Mouse (Mus musculus): ENCODE measurements around the gene Srsf10. TPM values are rescaled to one million over a fixed set of nuclear protein-coding genes. Genes with fewer than 3 reads are reported as not detected.

Gene Srsf10
- polyA plus RNA-seq, 1 experiment from 2014 or later, result 84.2 TPM

DNA sequence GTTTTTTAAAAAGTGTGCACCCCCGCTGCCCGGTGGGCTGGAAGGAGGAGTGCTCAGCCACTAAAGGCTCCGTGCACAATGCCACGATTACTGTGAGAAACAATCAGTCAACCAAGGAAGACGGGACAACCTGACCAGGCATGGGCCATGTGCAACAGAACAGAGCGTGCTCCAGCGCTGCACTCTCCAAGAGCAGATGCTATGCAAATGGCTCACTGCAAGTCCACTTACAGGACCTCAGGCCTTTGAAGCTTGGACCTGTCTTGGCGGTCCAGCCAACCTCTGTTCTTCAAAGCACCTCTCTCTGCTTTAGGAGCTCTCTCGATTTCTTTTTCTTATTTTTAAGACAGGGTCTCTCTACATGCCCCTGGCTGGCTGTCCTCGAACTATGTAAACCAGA lies 25.0 kb downstream of the Srsf10 start:
- no peak for ATAC-seq
- no peak for TF ChIP-seq CTCF (IDR thresholded peaks at IDR 0.05; ENCODE audit: low read depth)
- no peak overlapping the region for H3K27ac ChIP-seq (ENCODE audit: low read depth, low read length)
- WGBS, result 88% methylated on average over 10 of the region's 10 CpGs
- H3K9me3 ChIP-seq (ENCODE audit: control insufficient read depth), result no peaks in the 10 kb centered on the region
- no peak overlapping the region for H3K9ac ChIP-seq (ENCODE audit: low read depth, low read length)
- H3K27me3 ChIP-seq (replicated peaks; ENCODE audit: control insufficient read depth, insufficient read depth, low read length), result no peaks in the 10 kb centered on the region
- H3K4me3 ChIP-seq (ENCODE audit: low read depth, low read length), result no peak overlapping the region
- H3K4me2 ChIP-seq (replicated peaks; ENCODE audit: low read depth), result no peak overlapping the region
- H3K4me1 ChIP-seq (replicated peaks; ENCODE audit: control insufficient read depth, insufficient read depth, low read length), result 0 out of 2 replicates have a peak, but pooled peaks cover 3% of the 10 kb centered on the region
- H3K36me3 ChIP-seq (ENCODE audit: control insufficient read depth, insufficient read depth), result no peaks in the 10 kb centered on the region

DNA sequence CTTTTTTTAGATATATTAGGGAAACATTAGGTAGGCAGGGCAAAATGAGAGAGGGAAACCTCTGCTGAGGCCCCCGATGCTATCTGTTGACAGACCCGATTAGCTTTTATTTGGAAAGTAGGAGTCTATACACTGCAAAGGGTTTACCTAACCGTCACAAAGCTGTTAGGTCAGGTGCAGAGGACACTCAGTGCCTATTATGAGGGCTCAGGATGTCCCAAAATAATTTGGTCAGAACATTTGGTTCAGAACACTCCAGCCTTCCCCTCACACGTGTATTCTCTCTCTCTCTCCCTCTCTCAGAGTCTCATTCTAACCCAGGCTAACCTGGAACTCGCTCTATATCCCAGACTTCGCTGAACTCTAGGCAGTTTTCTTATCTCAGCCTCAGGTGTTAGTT lies 26.5 kb downstream of the Srsf10 start:
- Histone ChIP-seq H3K4me2 (replicated peaks; ENCODE audit: low read depth) (no peak overlapping the region), H3K9ac (ENCODE audit: low read depth, low read length) (no peak overlapping the region), H3K27ac (ENCODE audit: low read depth, low read length) (no peak overlapping the region), H3K4me3 (ENCODE audit: low read depth, low read length) (no peak overlapping the region), H3K27me3 (replicated peaks; ENCODE audit: control insufficient read depth, insufficient read depth, low read length) (no peaks in the 10 kb centered on the region), H3K9me3 (ENCODE audit: control insufficient read depth) (no peaks in the 10 kb centered on the region), H3K4me1 (replicated peaks; ENCODE audit: control insufficient read depth, insufficient read depth, low read length) (no peaks in the 10 kb centered on the region), H3K36me3 (ENCODE audit: control insufficient read depth, insufficient read depth) (no peaks in the 10 kb centered on the region)
- WGBS, result 67% methylated on average over 6 of the region's 6 CpGs
- ATAC-seq, result no peak
- TF ChIP-seq CTCF (IDR thresholded peaks at IDR 0.05; ENCODE audit: low read depth), result no peak

DNA sequence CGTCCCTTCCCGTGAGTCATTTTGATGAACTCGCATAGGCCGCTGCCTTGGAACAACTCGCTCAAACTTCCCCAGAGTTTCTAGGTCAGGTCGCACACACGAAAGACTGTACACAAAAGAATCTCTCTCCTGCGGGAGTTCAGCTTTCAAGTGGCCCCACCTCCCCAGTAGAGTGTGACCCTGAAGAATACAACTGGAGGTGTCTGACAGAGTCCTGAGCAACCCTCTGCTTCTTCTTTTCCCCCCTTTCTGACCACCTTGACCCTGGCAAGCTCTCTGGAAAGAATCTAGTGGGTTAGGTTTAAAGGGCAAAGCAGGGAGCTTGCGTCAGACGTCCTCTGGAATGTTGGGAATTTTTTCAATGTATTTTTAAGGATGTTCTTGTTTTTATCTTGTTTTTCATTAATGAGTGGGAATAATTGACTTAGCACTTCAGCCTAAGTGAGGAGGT lies 27.9 kb downstream of the Srsf10 start:
- no peak overlapping the region for H3K27ac ChIP-seq (ENCODE audit: low read depth, low read length)
- no peak overlapping the region for H3K4me2 ChIP-seq (replicated peaks; ENCODE audit: low read depth)
- no peak for ATAC-seq
- no peak overlapping the region for H3K4me3 ChIP-seq (ENCODE audit: low read depth, low read length)
- no peak overlapping the region for H3K9ac ChIP-seq (ENCODE audit: low read depth, low read length)
- H3K4me1 ChIP-seq (replicated peaks; ENCODE audit: control insufficient read depth, insufficient read depth, low read length), result no peaks in the 10 kb centered on the region
- H3K36me3 ChIP-seq (ENCODE audit: control insufficient read depth, insufficient read depth), result no peaks in the 10 kb centered on the region
- no peaks in the 10 kb centered on the region for H3K27me3 ChIP-seq (replicated peaks; ENCODE audit: control insufficient read depth, insufficient read depth, low read length)
- 31% methylated on average over 10 of the region's 10 CpGs for WGBS
- no peaks in the 10 kb centered on the region for H3K9me3 ChIP-seq (ENCODE audit: control insufficient read depth)
- no peak for TF ChIP-seq CTCF (IDR thresholded peaks at IDR 0.05; ENCODE audit: low read depth)

DNA sequence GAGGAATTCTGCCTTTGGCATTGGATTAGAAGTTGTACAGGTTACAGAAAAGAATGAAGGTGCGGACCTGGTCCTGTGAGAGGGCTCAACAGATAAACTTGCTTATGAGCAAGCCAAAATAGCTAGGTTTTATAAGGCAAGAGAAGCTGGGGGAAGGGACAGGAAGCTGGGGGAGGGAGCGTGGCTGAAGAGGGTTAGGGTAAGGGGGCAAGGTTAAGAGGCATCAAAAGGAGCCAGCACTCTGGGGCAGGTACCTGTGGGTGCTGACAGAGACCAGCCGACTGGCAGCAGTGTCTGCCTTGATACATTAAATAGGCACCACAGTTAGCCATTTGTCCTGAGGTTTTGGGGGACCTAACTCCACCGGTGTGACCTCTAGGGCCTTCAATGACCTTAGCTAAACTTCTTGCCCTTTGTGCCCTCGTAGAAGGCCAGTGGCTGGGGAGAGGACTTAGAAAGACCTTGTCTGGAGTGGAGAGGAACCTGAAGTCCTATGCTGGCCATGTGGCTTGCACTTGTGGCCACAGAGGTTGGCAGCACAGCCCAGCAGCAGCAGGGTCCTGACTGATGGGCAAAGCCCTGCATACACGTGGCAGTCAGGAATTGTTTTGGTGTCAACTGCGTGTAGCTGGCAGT lies 28.5 kb downstream of the Srsf10 start:
- Histone ChIP-seq H3K4me3 (ENCODE audit: low read depth, low read length) (no peak overlapping the region), H3K27me3 (replicated peaks; ENCODE audit: control insufficient read depth, insufficient read depth, low read length) (no peaks in the 10 kb centered on the region), H3K4me1 (replicated peaks; ENCODE audit: control insufficient read depth, insufficient read depth, low read length) (no peaks in the 10 kb centered on the region), H3K4me2 (replicated peaks; ENCODE audit: low read depth) (no peak overlapping the region), H3K9me3 (ENCODE audit: control insufficient read depth) (no peaks in the 10 kb centered on the region), H3K27ac (ENCODE audit: low read depth, low read length) (no peak overlapping the region), H3K9ac (ENCODE audit: low read depth, low read length) (no peak overlapping the region), H3K36me3 (ENCODE audit: control insufficient read depth, insufficient read depth) (no peaks in the 10 kb centered on the region)
- 66% methylated on average over 7 of the region's 7 CpGs for WGBS
- no peak for ATAC-seq
- TF ChIP-seq CTCF (IDR thresholded peaks at IDR 0.05; ENCODE audit: low read depth), result no peak

DNA sequence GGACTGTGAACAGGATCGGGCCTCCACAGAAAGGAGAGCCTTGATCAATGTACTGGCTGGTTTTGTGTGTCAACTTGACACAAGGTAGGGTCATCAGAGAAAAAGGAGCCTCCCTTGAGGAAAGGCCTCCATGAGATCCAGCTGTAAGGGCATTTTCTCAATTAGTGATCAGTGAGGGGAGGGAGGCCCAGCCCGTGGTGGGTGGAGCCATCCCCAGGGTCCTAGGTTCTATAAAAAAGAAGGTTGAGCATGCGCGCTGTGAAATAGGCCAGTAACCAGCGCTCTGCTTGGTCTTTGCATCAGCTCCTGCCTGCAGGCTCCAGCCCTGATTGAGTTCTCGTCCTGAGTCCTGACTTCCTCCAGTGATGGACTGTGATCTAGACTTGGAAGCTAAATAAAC lies 29.0 kb downstream of the Srsf10 start:
- Histone ChIP-seq H3K4me2 (replicated peaks; ENCODE audit: low read depth) (no peak overlapping the region), H3K9me3 (ENCODE audit: control insufficient read depth) (no peaks in the 10 kb centered on the region), H3K4me1 (replicated peaks; ENCODE audit: control insufficient read depth, insufficient read depth, low read length) (no peaks in the 10 kb centered on the region), H3K27ac (ENCODE audit: low read depth, low read length) (no peak overlapping the region), H3K36me3 (ENCODE audit: control insufficient read depth, insufficient read depth) (no peaks in the 10 kb centered on the region), H3K27me3 (replicated peaks; ENCODE audit: control insufficient read depth, insufficient read depth, low read length) (no peaks in the 10 kb centered on the region), H3K9ac (ENCODE audit: low read depth, low read length) (no peak overlapping the region), H3K4me3 (ENCODE audit: low read depth, low read length) (no peak overlapping the region)
- WGBS, result 75% methylated on average over 6 of the region's 6 CpGs
- no peak for TF ChIP-seq CTCF (IDR thresholded peaks at IDR 0.05; ENCODE audit: low read depth)
- no peak for ATAC-seq

DNA sequence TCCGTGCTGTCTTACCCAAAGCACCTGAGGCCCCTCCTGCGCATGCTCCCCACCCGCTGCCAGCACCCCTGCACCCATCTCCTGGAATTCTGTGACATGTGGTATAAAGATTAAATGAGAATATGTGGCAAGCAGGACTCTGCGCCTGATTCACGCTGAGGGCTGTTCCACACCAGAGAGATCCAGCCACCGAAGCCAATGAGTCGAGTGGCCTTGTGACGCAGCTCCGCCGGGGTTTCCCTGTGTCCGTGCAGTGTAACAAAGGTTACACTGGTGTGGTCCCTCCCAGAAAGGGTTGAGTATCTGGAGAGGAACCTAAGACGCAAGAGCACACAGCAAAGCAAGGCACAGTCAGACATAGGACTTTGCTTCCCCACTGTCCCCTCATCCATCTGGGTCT lies 30.1 kb downstream of the Srsf10 start:
- no peak overlapping the region for H3K4me2 ChIP-seq (replicated peaks; ENCODE audit: low read depth)
- H3K9me3 ChIP-seq (ENCODE audit: control insufficient read depth), result no peaks in the 10 kb centered on the region
- no peak overlapping the region for H3K27ac ChIP-seq (ENCODE audit: low read depth, low read length)
- H3K36me3 ChIP-seq (ENCODE audit: control insufficient read depth, insufficient read depth), result no peaks in the 10 kb centered on the region
- no peaks in the 10 kb centered on the region for H3K4me1 ChIP-seq (replicated peaks; ENCODE audit: control insufficient read depth, insufficient read depth, low read length)
- no peak overlapping the region for H3K9ac ChIP-seq (ENCODE audit: low read depth, low read length)
- H3K27me3 ChIP-seq (replicated peaks; ENCODE audit: control insufficient read depth, insufficient read depth, low read length), result no peaks in the 10 kb centered on the region
- no peak overlapping the region for H3K4me3 ChIP-seq (ENCODE audit: low read depth, low read length)
- WGBS, result 87% methylated on average over 12 of the region's 12 CpGs
- no peak for ATAC-seq
- TF ChIP-seq CTCF (IDR thresholded peaks at IDR 0.05; ENCODE audit: low read depth), result no peak

DNA sequence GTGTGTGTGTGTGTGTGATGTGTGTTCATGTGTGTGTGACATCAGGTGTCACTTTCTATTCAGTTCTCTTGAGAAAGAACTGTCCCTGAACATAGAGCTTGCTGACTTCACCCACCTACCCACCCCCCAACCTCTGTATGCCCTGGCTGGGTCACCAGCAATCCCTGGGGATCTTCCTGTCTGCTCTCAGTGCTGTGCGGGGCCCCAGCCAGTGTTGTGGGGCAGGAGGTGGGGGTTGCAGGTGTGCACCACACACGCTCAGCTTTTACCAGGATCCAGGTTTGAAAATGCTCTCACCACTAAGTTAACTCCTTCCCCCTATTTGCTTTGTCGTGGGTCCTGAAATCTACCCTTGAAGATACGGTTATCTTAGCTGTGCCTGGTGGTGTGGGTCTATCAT lies 30.6 kb downstream of the Srsf10 start:
- WGBS, result 78% methylated on average over 4 of the region's 4 CpGs
- ATAC-seq, result no peak
- Histone ChIP-seq H3K4me3 (ENCODE audit: low read depth, low read length) (no peak overlapping the region), H3K27me3 (replicated peaks; ENCODE audit: control insufficient read depth, insufficient read depth, low read length) (no peaks in the 10 kb centered on the region), H3K9me3 (ENCODE audit: control insufficient read depth) (no peaks in the 10 kb centered on the region), H3K9ac (ENCODE audit: low read depth, low read length) (no peak overlapping the region), H3K4me1 (replicated peaks; ENCODE audit: control insufficient read depth, insufficient read depth, low read length) (no peaks in the 10 kb centered on the region), H3K36me3 (ENCODE audit: control insufficient read depth, insufficient read depth) (no peaks in the 10 kb centered on the region), H3K27ac (ENCODE audit: low read depth, low read length) (no peak overlapping the region), H3K4me2 (replicated peaks; ENCODE audit: low read depth) (no peak overlapping the region)
- no peak for TF ChIP-seq CTCF (IDR thresholded peaks at IDR 0.05; ENCODE audit: low read depth)

All from intestine, postnatal 0 days (tissue).